Mouse (Mus musculus) testis, adult 2 months (tissue): ENCODE data around the gene Me3.

Source experiments
- CTCF ChIP-seq: fragments of 200-500 bp; IDR thresholded peaks from 2 replicates; pipeline ENCODE4 v1.5.1; 2012; ENCODE audit warnings: low read depth, mild to moderate bottlenecking, inconsistent platforms, low read length, moderate library complexity; ENCODE audit not compliant: control insufficient read depth, insufficient read depth, insufficient replicate concordance
- POLR2A ChIP-seq: fragments of 200-500 bp; IDR thresholded peaks from 2 replicates; pipeline ENCODE4 v1.6.1; 2012; ENCODE audit warnings: low read depth, mild to moderate bottlenecking, inconsistent platforms, low read length, moderate library complexity; ENCODE audit not compliant: control insufficient read depth

DNA sequence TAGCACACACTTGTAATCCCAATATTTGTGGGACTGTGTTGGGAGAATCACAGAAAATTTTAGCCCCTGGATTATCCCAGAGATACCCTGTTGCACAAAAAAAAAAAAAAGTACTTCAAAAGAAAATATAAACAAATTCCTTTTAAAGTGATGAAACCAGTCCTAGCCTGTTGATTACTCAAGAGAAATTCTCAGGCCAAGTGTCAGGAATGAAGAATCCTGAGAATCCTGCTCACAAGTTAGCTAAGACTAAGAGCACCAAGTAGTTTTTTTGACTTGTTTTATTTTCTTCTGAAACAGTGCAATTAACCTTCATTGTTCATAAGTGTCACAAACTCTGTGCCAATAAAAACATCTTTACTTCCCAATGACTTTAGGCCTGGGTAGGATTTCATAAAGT, 44.0 kb downstream of the Me3 start:
- TF ChIP-seq POLR2A (no peak), CTCF (no peak)
